Mouse (Mus musculus): ENCODE measurements around the gene Fam234b. TPM values are rescaled to one million over a fixed set of nuclear protein-coding genes. Genes with fewer than 3 reads are reported as not detected.

Gene Fam234b
- polyA plus RNA-seq, 1 experiment from 2014 or later: 7.9 TPM

DNA sequence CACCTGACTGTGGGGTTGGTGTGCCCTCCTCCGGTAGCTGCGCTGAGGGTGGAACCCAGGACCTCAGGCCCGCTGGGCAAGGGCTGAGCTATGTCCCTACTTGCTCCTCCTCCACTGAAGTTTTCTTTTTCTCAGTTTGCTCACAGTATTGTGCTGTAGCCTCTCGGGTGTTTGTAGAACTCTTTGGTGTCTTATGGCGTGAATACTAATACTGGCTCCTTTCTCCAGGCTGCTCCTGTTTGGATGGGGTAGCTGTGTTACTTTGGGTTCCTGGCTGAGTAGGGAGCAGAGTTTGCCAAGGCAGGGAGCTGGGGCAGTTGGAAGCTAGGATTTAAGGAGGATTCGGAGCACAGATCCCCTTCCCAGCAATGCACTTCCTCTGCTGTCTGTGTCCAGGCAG is 6.0 kb downstream of the Fam234b start:
- Histone ChIP-seq H3K27me3 (ENCODE audit: control insufficient read depth, insufficient read depth, low read length) (no peaks in the 10 kb centered on the region), H3K27ac (replicated peaks in 1 of 2; ENCODE audit: control insufficient read depth in 1 of 2, insufficient read depth in 1 of 2, low read depth in 2 of 2, low read length in 2 of 2) (no peak overlapping the region), H3K4me2 (ENCODE audit: low read length) (no peak overlapping the region), H3K9me3 (ENCODE audit: control insufficient read depth, low read length) (no peaks in the 10 kb centered on the region), H3K9ac (ENCODE audit: low read length) (no peak overlapping the region), H3K36me3 (ENCODE audit: control insufficient read depth, insufficient read depth, low read length) (no peaks in the 10 kb centered on the region), H3K4me1 (ENCODE audit: control insufficient read depth in 2 of 2, insufficient read depth in 2 of 2, low read length in 2 of 2) (peaks cover 0 to under 1% of the 10 kb centered on the region in 2 experiments; a peak in 2 of 4 replicates), H3K4me3 (ENCODE audit: control insufficient read depth in 1 of 2, insufficient read depth in 1 of 2, low read depth in 1 of 2, low read length in 2 of 2) (no peak overlapping the region)
- 68% methylated on average over 6 of the region's 6 CpGs for WGBS
- no peak for ATAC-seq (ENCODE audit: insufficient number of reproducible peaks, insufficient read depth, low FRiP score, low read depth)

DNA sequence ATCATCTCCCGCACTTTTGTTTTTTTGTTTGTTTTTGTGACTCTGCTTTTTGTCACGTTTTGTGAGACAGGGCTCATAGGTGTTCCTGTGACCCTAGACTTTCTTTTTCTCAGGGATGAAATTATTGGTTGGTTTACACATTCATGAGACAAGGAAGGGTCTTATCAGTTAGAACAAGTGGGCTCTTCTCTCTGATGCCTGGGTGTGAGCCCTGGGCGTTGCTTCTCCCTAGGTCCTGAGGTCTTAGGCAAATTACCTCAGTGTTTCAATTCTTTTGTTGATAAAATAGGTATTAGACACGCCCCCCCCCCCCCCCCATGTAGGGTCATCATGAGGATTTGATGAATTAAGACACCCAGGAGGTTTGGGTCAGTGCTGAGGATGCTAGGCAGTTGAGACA is 7.1 kb downstream of the Fam234b start:
- no peak overlapping the region for H3K4me2 ChIP-seq (ENCODE audit: low read length)
- no peak overlapping the region for H3K9ac ChIP-seq (ENCODE audit: low read length)
- H3K4me1 ChIP-seq (ENCODE audit: control insufficient read depth in 2 of 2, insufficient read depth in 2 of 2, low read length in 2 of 2): no peaks in the 10 kb centered on the region
- no peaks in the 10 kb centered on the region for H3K36me3 ChIP-seq (ENCODE audit: control insufficient read depth, insufficient read depth, low read length)
- ATAC-seq (ENCODE audit: insufficient number of reproducible peaks, insufficient read depth, low FRiP score, low read depth): no peak
- WGBS: 58% methylated on average over 4 of the region's 4 CpGs
- no peak overlapping the region for H3K27ac ChIP-seq (replicated peaks in 1 of 2; ENCODE audit: control insufficient read depth in 1 of 2, insufficient read depth in 1 of 2, low read depth in 2 of 2, low read length in 2 of 2)
- no peaks in the 10 kb centered on the region for H3K9me3 ChIP-seq (ENCODE audit: control insufficient read depth, low read length)
- no peaks in the 10 kb centered on the region for H3K27me3 ChIP-seq (ENCODE audit: control insufficient read depth, insufficient read depth, low read length)
- H3K4me3 ChIP-seq (ENCODE audit: control insufficient read depth in 1 of 2, insufficient read depth in 1 of 2, low read depth in 1 of 2, low read length in 2 of 2): no peak overlapping the region

DNA sequence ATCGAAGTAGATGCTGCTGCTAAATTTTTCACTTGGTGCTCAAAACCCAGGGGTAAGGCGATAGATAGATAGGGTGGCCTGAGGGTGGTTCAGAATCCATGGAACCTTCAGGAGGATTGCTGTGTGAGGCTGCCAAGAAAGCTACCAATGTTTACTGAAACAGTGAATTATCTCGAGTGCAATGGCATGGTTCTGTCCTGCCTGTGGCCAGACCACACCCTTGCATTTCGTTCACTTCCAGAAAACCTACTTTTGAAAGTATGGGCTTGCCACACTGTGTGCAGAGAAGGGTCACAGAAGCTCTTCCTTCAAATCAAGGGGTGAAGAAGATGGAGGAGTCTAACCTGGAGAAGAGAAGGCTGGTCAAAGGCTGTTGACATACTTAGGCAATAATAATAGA is 8.0 kb downstream of the Fam234b start:
- no peak overlapping the region for H3K4me3 ChIP-seq (ENCODE audit: control insufficient read depth in 1 of 2, insufficient read depth in 1 of 2, low read depth in 1 of 2, low read length in 2 of 2)
- no peaks in the 10 kb centered on the region for H3K4me1 ChIP-seq (ENCODE audit: control insufficient read depth in 2 of 2, insufficient read depth in 2 of 2, low read length in 2 of 2)
- 83% methylated on average over 4 of the region's 4 CpGs for WGBS
- H3K27me3 ChIP-seq (ENCODE audit: control insufficient read depth, insufficient read depth, low read length): no peaks in the 10 kb centered on the region
- ATAC-seq (ENCODE audit: insufficient number of reproducible peaks, insufficient read depth, low FRiP score, low read depth): no peak
- no peaks in the 10 kb centered on the region for H3K9me3 ChIP-seq (ENCODE audit: control insufficient read depth, low read length)
- no peak overlapping the region for H3K27ac ChIP-seq (replicated peaks in 1 of 2; ENCODE audit: control insufficient read depth in 1 of 2, insufficient read depth in 1 of 2, low read depth in 2 of 2, low read length in 2 of 2)
- H3K36me3 ChIP-seq (ENCODE audit: control insufficient read depth, insufficient read depth, low read length): no peaks in the 10 kb centered on the region
- no peak overlapping the region for H3K4me2 ChIP-seq (ENCODE audit: low read length)
- H3K9ac ChIP-seq (ENCODE audit: low read length): no peak overlapping the region

DNA sequence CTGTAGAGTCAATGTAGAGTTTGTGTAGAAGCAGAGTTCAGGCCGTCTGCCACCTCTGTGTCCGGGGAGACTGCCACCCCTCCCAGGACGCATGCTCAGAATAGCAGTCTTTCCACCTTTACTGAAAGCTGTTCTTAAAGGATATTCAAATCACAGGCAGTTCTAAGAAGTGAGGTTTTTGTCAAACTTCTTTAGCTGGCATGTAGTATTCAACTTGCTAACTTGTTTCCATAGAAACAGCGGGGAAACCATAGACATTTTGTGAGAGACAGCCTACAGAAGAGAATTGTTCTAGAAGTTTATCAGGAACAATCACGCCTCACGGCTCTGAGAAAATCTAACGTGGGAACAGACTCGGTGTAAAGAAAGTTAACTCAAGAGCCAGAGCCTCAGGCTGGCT is 9.1 kb downstream of the Fam234b start:
- Histone ChIP-seq H3K4me3 (ENCODE audit: control insufficient read depth in 1 of 2, insufficient read depth in 1 of 2, low read depth in 1 of 2, low read length in 2 of 2) (no peak overlapping the region), H3K4me1 (ENCODE audit: control insufficient read depth in 2 of 2, insufficient read depth in 2 of 2, low read length in 2 of 2) (no peaks in the 10 kb centered on the region), H3K9ac (ENCODE audit: low read length) (no peak overlapping the region), H3K9me3 (ENCODE audit: control insufficient read depth, low read length) (no peaks in the 10 kb centered on the region), H3K27me3 (ENCODE audit: control insufficient read depth, insufficient read depth, low read length) (no peaks in the 10 kb centered on the region), H3K4me2 (ENCODE audit: low read length) (no peak overlapping the region), H3K36me3 (ENCODE audit: control insufficient read depth, insufficient read depth, low read length) (no peaks in the 10 kb centered on the region), H3K27ac (replicated peaks in 1 of 2; ENCODE audit: control insufficient read depth in 1 of 2, insufficient read depth in 1 of 2, low read depth in 2 of 2, low read length in 2 of 2) (no peak overlapping the region)
- no peak for ATAC-seq (ENCODE audit: insufficient number of reproducible peaks, insufficient read depth, low FRiP score, low read depth)
- 77% methylated on average over 8 of the region's 8 CpGs for WGBS

DNA sequence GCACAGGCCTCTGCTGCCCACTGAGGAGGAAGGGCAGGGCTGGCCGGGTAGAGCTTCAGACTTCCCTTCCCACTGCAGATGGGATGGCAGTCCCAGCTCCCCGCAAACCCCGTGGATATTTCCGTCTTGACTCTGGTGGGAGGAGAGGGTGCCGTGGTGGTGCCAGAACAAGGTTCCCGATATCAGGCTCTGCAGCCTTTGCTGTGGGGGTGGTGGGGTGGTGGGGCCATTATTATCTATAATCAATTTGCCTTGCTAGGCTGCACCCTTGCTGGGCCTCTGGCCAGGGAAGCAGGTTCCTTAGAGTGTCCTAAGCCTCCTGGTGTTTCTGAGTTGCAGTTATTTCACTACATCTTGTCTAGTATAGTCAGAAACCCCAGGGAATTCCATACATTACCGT is 13.4 kb downstream of the Fam234b start:
- 71% methylated on average over 7 of the region's 7 CpGs for WGBS
- H3K27ac ChIP-seq (replicated peaks in 1 of 2; ENCODE audit: control insufficient read depth in 1 of 2, insufficient read depth in 1 of 2, low read depth in 2 of 2, low read length in 2 of 2): no peak overlapping the region
- H3K4me1 ChIP-seq (ENCODE audit: control insufficient read depth in 2 of 2, insufficient read depth in 2 of 2, low read length in 2 of 2): no peaks in the 10 kb centered on the region
- peaks cover 17% of the 10 kb centered on the region; the same call in 1 of the 2 replicates for H3K27me3 ChIP-seq (ENCODE audit: control insufficient read depth, insufficient read depth, low read length)
- H3K9me3 ChIP-seq (ENCODE audit: control insufficient read depth, low read length): no peaks in the 10 kb centered on the region
- H3K4me2 ChIP-seq (ENCODE audit: low read length): no peak overlapping the region
- no peak for ATAC-seq (ENCODE audit: insufficient number of reproducible peaks, insufficient read depth, low FRiP score, low read depth)
- H3K9ac ChIP-seq (ENCODE audit: low read length): no peak overlapping the region
- no peak overlapping the region for H3K4me3 ChIP-seq (ENCODE audit: control insufficient read depth in 1 of 2, insufficient read depth in 1 of 2, low read depth in 1 of 2, low read length in 2 of 2)
- no peaks in the 10 kb centered on the region for H3K36me3 ChIP-seq (ENCODE audit: control insufficient read depth, insufficient read depth, low read length)

DNA sequence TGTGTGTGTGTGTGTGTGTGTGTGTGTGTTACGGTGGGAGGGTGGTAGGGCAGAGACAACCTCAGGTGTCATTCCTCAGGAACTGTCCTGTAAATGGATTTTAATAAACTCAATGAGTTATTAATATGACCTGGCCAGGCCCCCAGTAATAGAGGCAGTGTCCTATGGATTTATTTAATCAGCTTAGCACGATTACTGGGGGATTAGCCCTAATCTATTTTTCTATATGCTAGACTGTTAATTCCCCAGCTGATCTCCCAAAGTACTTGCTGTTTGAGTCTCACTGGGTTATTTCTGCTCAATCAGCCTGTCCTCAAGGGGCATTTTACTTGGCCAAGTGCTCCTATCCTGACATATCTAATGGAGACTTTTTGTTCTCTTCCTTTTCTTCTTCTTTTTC is 14.9 kb downstream of the Fam234b start:
- Histone ChIP-seq H3K4me2 (ENCODE audit: low read length) (no peak overlapping the region), H3K27me3 (ENCODE audit: control insufficient read depth, insufficient read depth, low read length) (peaks cover 17% of the 10 kb centered on the region; the same call in 1 of the 2 replicates), H3K9ac (ENCODE audit: low read length) (no peak overlapping the region), H3K4me3 (ENCODE audit: control insufficient read depth in 1 of 2, insufficient read depth in 1 of 2, low read depth in 1 of 2, low read length in 2 of 2) (no peak overlapping the region), H3K27ac (replicated peaks in 1 of 2; ENCODE audit: control insufficient read depth in 1 of 2, insufficient read depth in 1 of 2, low read depth in 2 of 2, low read length in 2 of 2) (no peak overlapping the region), H3K9me3 (ENCODE audit: control insufficient read depth, low read length) (no peaks in the 10 kb centered on the region), H3K36me3 (ENCODE audit: control insufficient read depth, insufficient read depth, low read length) (no peaks in the 10 kb centered on the region), H3K4me1 (ENCODE audit: control insufficient read depth in 2 of 2, insufficient read depth in 2 of 2, low read length in 2 of 2) (no peaks in the 10 kb centered on the region; a peak in 1 of 4 replicates)
- no peak for ATAC-seq (ENCODE audit: insufficient number of reproducible peaks, insufficient read depth, low FRiP score, low read depth)
- 88% methylated on average over 2 of the region's 2 CpGs for WGBS

DNA sequence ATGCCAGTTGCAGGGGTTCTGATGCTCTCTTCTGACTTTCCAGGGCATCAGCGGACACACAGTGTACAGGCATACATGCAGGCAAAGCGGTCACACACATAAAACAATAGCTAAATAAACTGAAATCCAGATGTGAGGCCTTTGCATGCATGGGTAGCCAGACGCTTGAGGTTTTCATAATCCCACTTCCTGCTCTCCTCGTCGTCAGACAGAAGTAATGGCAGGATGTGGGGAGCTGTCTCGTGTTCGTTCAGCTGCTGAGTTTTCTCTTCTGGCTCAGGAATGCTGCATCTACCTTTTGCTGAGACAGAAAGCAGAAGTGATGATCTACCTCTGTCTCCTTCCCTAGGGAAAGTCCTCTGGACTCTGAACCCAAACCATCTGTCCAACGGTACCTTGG is 20.6 kb downstream of the Fam234b start:
- H3K4me1 ChIP-seq (ENCODE audit: control insufficient read depth in 2 of 2, insufficient read depth in 2 of 2, low read length in 2 of 2): no peaks in the 10 kb centered on the region; a peak in 1 of 4 replicates
- H3K4me2 ChIP-seq (ENCODE audit: low read length): no peak overlapping the region
- no peak overlapping the region for H3K4me3 ChIP-seq (ENCODE audit: control insufficient read depth in 1 of 2, insufficient read depth in 1 of 2, low read depth in 1 of 2, low read length in 2 of 2)
- 74% methylated on average over 8 of the region's 8 CpGs for WGBS
- no peak for ATAC-seq (ENCODE audit: insufficient number of reproducible peaks, insufficient read depth, low FRiP score, low read depth)
- H3K27ac ChIP-seq (replicated peaks in 1 of 2; ENCODE audit: control insufficient read depth in 1 of 2, insufficient read depth in 1 of 2, low read depth in 2 of 2, low read length in 2 of 2): no peak overlapping the region
- H3K36me3 ChIP-seq (ENCODE audit: control insufficient read depth, insufficient read depth, low read length): no peaks in the 10 kb centered on the region
- peaks cover 22% of the 10 kb centered on the region for H3K27me3 ChIP-seq (ENCODE audit: control insufficient read depth, insufficient read depth, low read length)
- H3K9me3 ChIP-seq (ENCODE audit: control insufficient read depth, low read length): no peaks in the 10 kb centered on the region
- H3K9ac ChIP-seq (ENCODE audit: low read length): no peak overlapping the region

DNA sequence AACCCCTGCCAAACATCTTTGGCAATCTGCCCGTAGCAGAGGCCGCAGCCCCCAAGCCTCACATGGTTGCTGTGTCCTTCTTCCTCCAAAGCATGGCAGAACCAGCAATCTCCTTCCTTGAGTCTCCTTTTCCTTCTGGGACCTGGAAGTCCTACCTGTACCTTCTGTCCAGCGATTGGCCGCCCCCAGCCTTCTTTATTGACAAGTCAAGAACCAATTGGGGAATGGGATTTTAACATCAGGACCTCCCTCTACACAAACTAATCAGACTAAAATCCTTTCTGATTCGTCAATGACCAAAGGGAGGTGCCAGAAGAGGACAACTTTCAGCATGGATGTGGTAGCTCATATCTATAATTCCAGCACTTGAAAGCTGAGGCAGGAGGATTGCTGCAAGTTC is 22.1 kb downstream of the Fam234b start:
- ATAC-seq (ENCODE audit: insufficient number of reproducible peaks, insufficient read depth, low FRiP score, low read depth): no peak
- H3K36me3 ChIP-seq (ENCODE audit: control insufficient read depth, insufficient read depth, low read length): no peaks in the 10 kb centered on the region
- 80% methylated on average over 5 of the region's 5 CpGs for WGBS
- H3K9ac ChIP-seq (ENCODE audit: low read length): no peak overlapping the region
- H3K27me3 ChIP-seq (ENCODE audit: control insufficient read depth, insufficient read depth, low read length): peaks cover 12% of the 10 kb centered on the region; the same call in 1 of the 2 replicates
- no peaks in the 10 kb centered on the region; a peak in 1 of 4 replicates for H3K4me1 ChIP-seq (ENCODE audit: control insufficient read depth in 2 of 2, insufficient read depth in 2 of 2, low read length in 2 of 2)
- no peaks in the 10 kb centered on the region for H3K9me3 ChIP-seq (ENCODE audit: control insufficient read depth, low read length)
- H3K27ac ChIP-seq (replicated peaks in 1 of 2; ENCODE audit: control insufficient read depth in 1 of 2, insufficient read depth in 1 of 2, low read depth in 2 of 2, low read length in 2 of 2): no peak overlapping the region
- H3K4me2 ChIP-seq (ENCODE audit: low read length): no peak overlapping the region
- no peak overlapping the region for H3K4me3 ChIP-seq (ENCODE audit: control insufficient read depth in 1 of 2, insufficient read depth in 1 of 2, low read depth in 1 of 2, low read length in 2 of 2)
